Mouse (Mus musculus) myocyte (in vitro differentiated cells): ENCODE data around the gene Zfp961. TPM values are rescaled to one million over a fixed set of nuclear protein-coding genes. Genes with fewer than 3 reads are reported as not detected.
"Not testable (repeated sequence)": the region's sequence is repeated elsewhere in the genome, so short reads cannot be mapped to it uniquely, and the experiment has no call there.

Source experiments
- H3K27me3 ChIP-seq: one replicate; pipeline ENCODE4 v1.6.1; 2011; ENCODE audit not compliant: control insufficient read depth, insufficient read depth, insufficient read length
- H3K36me3 ChIP-seq: one replicate; pipeline ENCODE4 v1.6.1; 2011; ENCODE audit not compliant: control insufficient read depth, insufficient read depth
- H3K4me2 ChIP-seq: one replicate; pipeline ENCODE4 v1.6.1; 2011; ENCODE audit warnings: low read depth, control low read depth
- H3K4me3 ChIP-seq: one replicate; pipeline ENCODE4 v1.5.1; 2011; ENCODE audit warnings: mild to moderate bottlenecking, control low read depth, moderate library complexity
- H3K79me2 ChIP-seq: one replicate; pipeline ENCODE4 v1.6.1; 2011; ENCODE audit not compliant: control insufficient read depth, insufficient read depth
- H3ac ChIP-seq: one replicate; pipeline ENCODE4 v1.6.1; 2011; ENCODE audit not compliant: control insufficient read depth, insufficient read length
- CEBPB ChIP-seq: IDR thresholded peaks from 2 replicates; pipeline ENCODE4 v1.6.1; 2011; ENCODE audit warnings: mild to moderate bottlenecking, moderate library complexity; ENCODE audit not compliant: poor library complexity, insufficient read depth, severe bottlenecking
- E2F4 ChIP-seq: IDR thresholded peaks from one replicate; pipeline ENCODE4 v1.6.1; 2011; ENCODE audit warnings: mild to moderate bottlenecking, control low read depth, moderate library complexity; ENCODE audit not compliant: insufficient read depth
- MAX ChIP-seq: IDR thresholded peaks from one replicate; pipeline ENCODE4 v1.6.1; 2011; ENCODE audit warnings: low read depth, mild to moderate bottlenecking, control low read depth
- MYOD1 ChIP-seq, 3 experiments: IDR thresholded peaks; one replicate each; pipeline ENCODE4 v1.6.1; 2011; ENCODE audit warnings: control low read depth in 2 of 3, low read depth in 2 of 3, mild to moderate bottlenecking in 2 of 3, moderate library complexity in 1 of 3; ENCODE audit not compliant: insufficient read length in 2 of 3, control insufficient read depth in 1 of 3
- MYOG ChIP-seq, 3 experiments: IDR thresholded peaks; one replicate each; pipeline ENCODE4 v1.6.1; 2011; ENCODE audit warnings: control low read depth in 2 of 3, low read depth in 2 of 3, mild to moderate bottlenecking in 2 of 3; ENCODE audit not compliant: insufficient read length in 2 of 3, control insufficient read depth in 1 of 3, insufficient read depth in 1 of 3
- POLR2A ChIP-seq: IDR thresholded peaks from one replicate; pipeline ENCODE4 v1.6.1; 2011; ENCODE audit warnings: low read depth, mild to moderate bottlenecking, control low read depth, moderate library complexity; ENCODE audit not compliant: insufficient read length
- POLR2AphosphoS2 ChIP-seq: IDR thresholded peaks from one replicate; pipeline ENCODE4 v1.6.1; 2011; ENCODE audit warnings: low read depth, control low read depth; ENCODE audit not compliant: insufficient read length
- REST ChIP-seq: IDR thresholded peaks from one replicate; pipeline ENCODE4 v1.6.1; 2011; ENCODE audit warnings: mild to moderate bottlenecking, control low read depth, moderate library complexity; ENCODE audit not compliant: insufficient read depth, insufficient read length
- SRF ChIP-seq: IDR thresholded peaks from one replicate; pipeline ENCODE4 v1.6.1; 2011; ENCODE audit warnings: low read depth; ENCODE audit not compliant: control insufficient read depth, insufficient read length
- TCF12 ChIP-seq: IDR thresholded peaks from one replicate; pipeline ENCODE4 v1.6.1; 2011; ENCODE audit warnings: mild to moderate bottlenecking, control low read depth; ENCODE audit not compliant: poor library complexity, insufficient read depth, severe bottlenecking
- TCF3 ChIP-seq: IDR thresholded peaks from one replicate; pipeline ENCODE4 v1.6.1; 2011; ENCODE audit warnings: low read depth, control low read depth; ENCODE audit not compliant: insufficient read length
- USF1 ChIP-seq: IDR thresholded peaks from one replicate; pipeline ENCODE4 v1.6.1; 2011; ENCODE audit warnings: low read depth, mild to moderate bottlenecking, control low read depth, moderate library complexity
- polyA plus RNA-seq: library from polyadenylated mRNA; unstranded; fragments of >200 nt; fragmentation: generic; extraction: Trizol; gene quantifications from one replicate; pipeline ENCODE4 v1.2.1, GENCODE M21; 2012; ENCODE audit warnings: missing spikeins

The Zfp961 gene
- polyA plus RNA-seq, 1 experiment: 2.7 TPM

- Histone ChIP-seq H3ac (no peak overlapping the region), H3K36me3 (no peaks in the 10 kb centered on the region), H3K4me3 (no peak overlapping the region), H3K27me3 (no peaks in the 10 kb centered on the region), H3K4me2 (no peak overlapping the region), H3K79me2 (no peaks in the 10 kb centered on the region)
- TF ChIP-seq USF1 (no peak), E2F4 (no peak), POLR2A (no peak), REST (no peak), CEBPB (no peak), MYOD1 (IDR thresholded peaks at IDR 0.05; ENCODE audit: control insufficient read depth in 1 of 3, insufficient read length in 2 of 3, low read depth in 2 of 3) (no peak), MYOG (IDR thresholded peaks at IDR 0.05; ENCODE audit: control insufficient read depth in 1 of 3, insufficient read depth in 1 of 3, insufficient read length in 2 of 3, low read depth in 2 of 3) (no peak), POLR2AphosphoS2 (no peak), MAX (no peak), TCF12 (no peak), TCF3 (no peak), SRF (no peak)
Observed at GRCm38 (mm10) chr8:72018141-72018540, 67.3 kb downstream of the Zfp961 start.

GRCm38 (mm10) chr8:72019022-72019421 is 68.2 kb downstream of the Zfp961 start:
- H3K36me3 ChIP-seq, H3K4me2 ChIP-seq, H3K4me3 ChIP-seq, H3ac ChIP-seq, H3K79me2 ChIP-seq, H3K27me3 ChIP-seq: not testable (repeated sequence)

GRCm38 (mm10) chr8:72019816-72020215 is 69.0 kb downstream of the Zfp961 start:
- TF ChIP-seq CEBPB (no peak), POLR2AphosphoS2 (no peak), MYOD1 (IDR thresholded peaks at IDR 0.05; ENCODE audit: control insufficient read depth in 1 of 3, insufficient read length in 2 of 3, low read depth in 2 of 3) (no peak), MYOG (IDR thresholded peaks at IDR 0.05; ENCODE audit: control insufficient read depth in 1 of 3, insufficient read depth in 1 of 3, insufficient read length in 2 of 3, low read depth in 2 of 3) (no peak), TCF12 (no peak), MAX (no peak), USF1 (no peak), SRF (no peak), REST (no peak)
- H3K4me3 ChIP-seq: no peak overlapping the region
- H3K4me2 ChIP-seq: no peak overlapping the region
- H3ac ChIP-seq: no peak overlapping the region
- H3K27me3 ChIP-seq: no peaks in the 10 kb centered on the region
- H3K79me2 ChIP-seq: no peaks in the 10 kb centered on the region
- no peaks in the 10 kb centered on the region for H3K36me3 ChIP-seq

DNA sequence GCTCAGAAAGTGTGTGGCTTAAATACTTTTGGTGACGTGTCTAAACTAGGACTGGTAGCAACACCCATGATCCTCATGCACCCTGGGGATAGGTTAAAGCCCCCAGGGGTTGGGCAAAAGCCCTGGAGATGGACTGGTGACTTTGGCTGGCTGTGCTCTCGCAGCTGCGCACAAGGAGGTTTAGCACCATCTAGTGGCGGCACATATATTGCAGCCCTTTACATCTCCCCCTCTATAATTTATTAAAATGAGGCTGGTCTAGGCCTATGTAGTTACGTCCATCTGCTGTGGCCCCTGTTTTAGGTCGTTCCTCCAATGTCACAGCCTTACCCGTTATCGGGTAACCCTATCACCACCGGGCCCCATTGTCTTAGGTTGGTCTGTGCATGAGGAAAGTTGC is 74.0 kb downstream of the Zfp961 start:
- not testable (repeated sequence) for H3ac ChIP-seq, H3K4me2 ChIP-seq, H3K4me3 ChIP-seq, H3K27me3 ChIP-seq, H3K79me2 ChIP-seq, H3K36me3 ChIP-seq

GRCm38 (mm10) chr8:72032926-72033325 is 82.1 kb downstream of the Zfp961 start:
- H3K36me3 ChIP-seq, H3K79me2 ChIP-seq, H3K4me3 ChIP-seq, H3K27me3 ChIP-seq, H3K4me2 ChIP-seq, H3ac ChIP-seq: not testable (repeated sequence)

DNA sequence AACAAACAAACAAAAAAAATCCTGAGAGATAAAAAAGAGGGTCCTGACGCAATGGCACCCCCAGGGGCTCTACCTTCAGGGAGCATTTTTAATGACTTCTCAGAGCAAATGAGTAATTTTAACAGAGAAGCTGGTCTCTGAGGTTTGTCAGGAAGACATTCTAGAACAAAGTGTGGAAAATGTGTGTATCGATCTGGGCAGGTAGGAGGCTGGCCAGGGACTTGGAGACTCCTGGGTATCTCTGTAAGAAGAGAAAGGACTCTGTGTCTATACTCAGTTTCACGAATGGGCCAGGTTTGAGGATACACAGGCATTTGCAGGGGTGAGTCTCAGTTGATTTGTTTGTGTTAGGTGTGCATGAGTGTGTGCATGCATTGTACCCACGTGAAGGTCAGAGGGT is 90.1 kb downstream of the Zfp961 start, which contains the start of gene Olfr372:
TSS of gene Olfr372 (plus strand) at position 301 of the 400 bp plus-strand sequence.
- H3K4me3 ChIP-seq, H3K27me3 ChIP-seq, H3ac ChIP-seq, H3K79me2 ChIP-seq, H3K36me3 ChIP-seq, H3K4me2 ChIP-seq: not testable (repeated sequence)
